Mouse (Mus musculus) testis, adult 2 months (tissue): ENCODE measurements around the gene Pagr1a.

Experiments used
- CTCF ChIP-seq: fragments of 200-500 bp; IDR thresholded peaks from 2 replicates; pipeline ENCODE4 v1.5.1; 2012; ENCODE audit warnings: low read depth, mild to moderate bottlenecking, inconsistent platforms, low read length, moderate library complexity; ENCODE audit not compliant: control insufficient read depth, insufficient read depth, insufficient replicate concordance
- POLR2A ChIP-seq: fragments of 200-500 bp; IDR thresholded peaks from 2 replicates; pipeline ENCODE4 v1.6.1; 2012; ENCODE audit warnings: low read depth, mild to moderate bottlenecking, inconsistent platforms, low read length, moderate library complexity; ENCODE audit not compliant: control insufficient read depth

DNA sequence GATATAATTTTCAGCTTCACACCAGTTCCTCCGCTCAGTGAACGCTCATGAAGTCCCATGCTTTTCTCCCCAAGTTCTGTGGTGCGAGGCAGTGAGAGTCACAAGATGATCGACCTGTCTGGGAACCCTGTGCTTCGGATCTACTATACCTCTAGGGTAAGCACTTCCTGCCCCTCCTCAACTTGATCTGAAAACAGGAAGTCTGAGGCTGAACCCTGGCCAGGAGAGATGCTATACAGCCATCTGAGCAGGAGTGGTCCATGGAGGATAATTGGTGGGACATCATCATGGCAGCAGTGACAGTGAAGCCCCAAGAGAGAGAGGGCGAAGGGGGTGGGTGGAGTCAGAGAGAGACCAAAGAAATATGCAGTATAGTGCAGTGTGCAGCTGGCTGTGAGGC is 38.3 kb downstream of the Pagr1a start:
- no peak for TF ChIP-seq CTCF
- TF ChIP-seq POLR2A: no peak
